Mouse (Mus musculus) right cerebral cortex, postnatal 4 days (tissue): Measurements from ENCODE around the gene Tbc1d1.

Experiments used
- DNase-seq: peaks from one replicate; pipeline ENCODE4 v3.0.0-alpha.2; 2022

The Tbc1d1 gene

GRCm38 (mm10) chr5:64285289-64285688 is 129.2 kb downstream of the Tbc1d1 start:
- no peak for DNase-seq

GRCm38 (mm10) chr5:64285851-64286250 is 129.7 kb downstream of the Tbc1d1 start:
- no peak for DNase-seq

- DNase-seq = no peak
These were observed 131.2 kb downstream of the Tbc1d1 start for GRCm38 (mm10) chr5:64287287-64287686.

- no peak for DNase-seq
These were observed 132.2 kb downstream of the Tbc1d1 start for GRCm38 (mm10) chr5:64288031-64288928.

- peak; percentile 76 for DNase-seq
These were observed 133.3 kb downstream of the Tbc1d1 start for GRCm38 (mm10) chr5:64289202-64290060.

GRCm38 (mm10) chr5:64290061-64290345 is 133.9 kb downstream of the Tbc1d1 start:
- no peak for DNase-seq

GRCm38 (mm10) chr5:64291657-64292056 is 135.6 kb downstream of the Tbc1d1 start:
- no peak for DNase-seq

- no peak for DNase-seq
These were observed 139.5 kb downstream of the Tbc1d1 start for GRCm38 (mm10) chr5:64295621-64296020.

GRCm38 (mm10) chr5:64296328-64296727 is 140.2 kb downstream of the Tbc1d1 start:
- DNase-seq = no peak

GRCm38 (mm10) chr5:64297100-64297499 is 141.0 kb downstream of the Tbc1d1 start:
- no peak for DNase-seq

- no peak for DNase-seq
These were observed 142.4 kb downstream of the Tbc1d1 start for GRCm38 (mm10) chr5:64298331-64299036.

- DNase-seq = no peak
These were observed 143.6 kb downstream of the Tbc1d1 start for GRCm38 (mm10) chr5:64299508-64300324.

GRCm38 (mm10) chr5:64301246-64301645 is 145.1 kb downstream of the Tbc1d1 start:
- DNase-seq = no peak

- no peak for DNase-seq
These were observed 151.2 kb downstream of the Tbc1d1 start for GRCm38 (mm10) chr5:64307289-64307688.

- no peak for DNase-seq
These were observed 156.2 kb downstream of the Tbc1d1 start for GRCm38 (mm10) chr5:64312295-64312694.

- no peak for DNase-seq
These were observed 157.4 kb downstream of the Tbc1d1 start for GRCm38 (mm10) chr5:64313481-64313880.

- no peak for DNase-seq
These were observed 158.4 kb downstream of the Tbc1d1 start for GRCm38 (mm10) chr5:64314288-64315052.

- DNase-seq = no peak
These were observed 159.0 kb downstream of the Tbc1d1 start for GRCm38 (mm10) chr5:64315088-64315487.

GRCm38 (mm10) chr5:64323286-64323685 is 167.2 kb downstream of the Tbc1d1 start:
- DNase-seq = no peak

- no peak for DNase-seq
These were observed 168.2 kb downstream of the Tbc1d1 start for GRCm38 (mm10) chr5:64324353-64324752.

GRCm38 (mm10) chr5:64324920-64325319 is 168.8 kb downstream of the Tbc1d1 start:
- no peak for DNase-seq
